Mouse (Mus musculus) cerebellum, adult 9-10 months (tissue): ENCODE data around the gene Apoa5.
"Not testable (repeated sequence)": the region's sequence is repeated elsewhere in the genome, so short reads cannot be mapped to it uniquely, and the experiment has no call there.

Experiments used
- DNase-seq: peaks from one replicate; pipeline ENCODE4 v3.0.0; 2022

Apoa5 gene

GRCm38 (mm10) chr9:46270782-46271181 is 2.3 kb downstream of the Apoa5 start:
- DNase-seq: no peak

- no peak for DNase-seq
These were observed 3.6 kb downstream of the Apoa5 start for GRCm38 (mm10) chr9:46272070-46272469.

- peak; percentile 87 for DNase-seq
These were observed 4.4 kb downstream of the Apoa5 start, which contains the start of gene Zpr1 for GRCm38 (mm10) chr9:46272677-46273454. TSS of gene Zpr1 (plus strand) at chr9:46273064.

GRCm38 (mm10) chr9:46274494-46274893 is 6.1 kb downstream of the Apoa5 start:
- no peak for DNase-seq

- peak; percentile 89 for DNase-seq
These were observed 14.4 kb downstream of the Apoa5 start, which contains the start of gene Bud13 for GRCm38 (mm10) chr9:46282631-46283436. TSS of gene Bud13 (plus strand) at chr9:46283008.

GRCm38 (mm10) chr9:46298381-46298780 is 29.9 kb downstream of the Apoa5 start:
- DNase-seq: no peak

GRCm38 (mm10) chr9:46302142-46302541 is 33.7 kb downstream of the Apoa5 start:
- DNase-seq: peak; percentile 64

GRCm38 (mm10) chr9:46309121-46309520 is 40.7 kb downstream of the Apoa5 start:
- no peak for DNase-seq

- peak; percentile 84 for DNase-seq
These were observed 46.1 kb downstream of the Apoa5 start for GRCm38 (mm10) chr9:46314507-46314906.

GRCm38 (mm10) chr9:46314921-46315320 is 46.5 kb downstream of the Apoa5 start:
- DNase-seq: no peak

GRCm38 (mm10) chr9:46315807-46316365 is 47.5 kb downstream of the Apoa5 start:
- no peak for DNase-seq

GRCm38 (mm10) chr9:46316388-46316787 is 48.0 kb downstream of the Apoa5 start:
- DNase-seq: no peak

- no peak for DNase-seq
These were observed 48.5 kb downstream of the Apoa5 start for GRCm38 (mm10) chr9:46316909-46317308.

- DNase-seq: no peak
These were observed 49.5 kb downstream of the Apoa5 start for GRCm38 (mm10) chr9:46317957-46318356.

- DNase-seq: not testable (repeated sequence)
These were observed 51.5 kb downstream of the Apoa5 start, which contains the start of gene 4931429L15Rik for GRCm38 (mm10) chr9:46319886-46320285. TSS of gene 4931429L15Rik (minus strand) at chr9:46319986.

- no peak for DNase-seq
These were observed 52.0 kb downstream of the Apoa5 start for GRCm38 (mm10) chr9:46320461-46320860.
